Comparison of ENCODE assay signal across 12 mouse cellular contexts in genomic region chr19:53774641-53775350, GRCm38 (mm10).
DNase-seq lines count a peak whose midpoint lies in the region; ATAC-seq and TF ChIP-seq lines count a peak whose summit lies in the region.
"Had no signal": no experiment of that assay in that cellular context is flagged by ENCODE, and none has a peak within 500 bp of the region (broad histone marks: within the 10 kb centered on the region; RNA-seq: fewer than 3 reads in every experiment).

No protein-coding gene starts in this region.

- H3K27me3 ChIP-seq in heart, embryonic 13.5 days (replicated peaks): no peaks in the 10 kb centered on the region
- no peaks in the 10 kb centered on the region for H3K27me3 ChIP-seq in heart, embryonic 10.5 days (ENCODE audit: insufficient read depth, poor library complexity, severe bottlenecking)
- H3K27me3 ChIP-seq in midbrain, embryonic 13.5 days: peaks cover 18% of the 10 kb centered on the region; the same call in 1 of the 2 replicates
- H3K27me3 ChIP-seq in midbrain, embryonic 16.5 days (ENCODE audit: control insufficient read depth, insufficient read depth, low read depth, low read length): no peaks in the 10 kb centered on the region
- no peaks in the 10 kb centered on the region for H3K27me3 ChIP-seq in forebrain, embryonic 15.5 days
- H3K27me3 ChIP-seq in liver, postnatal 0 days (ENCODE audit: insufficient read depth, low read length): no peaks in the 10 kb centered on the region

- no peak overlapping the region for H3K4me3 ChIP-seq in heart, embryonic 13.5 days
- no peak overlapping the region for H3K4me3 ChIP-seq in heart, embryonic 10.5 days
- H3K4me3 ChIP-seq in midbrain, embryonic 13.5 days (replicated peaks): no peak overlapping the region
- no peak overlapping the region for H3K4me3 ChIP-seq in midbrain, embryonic 16.5 days (ENCODE audit: low read depth, low read length)
- no peak overlapping the region for H3K4me3 ChIP-seq in forebrain, embryonic 15.5 days
- H3K4me3 ChIP-seq in liver, postnatal 0 days (ENCODE audit: low read depth, low read length): no peak overlapping the region
- H3K4me3 ChIP-seq: myocyte had no signal

- TF ChIP-seq EP300 in liver, postnatal 0 days (IDR thresholded peaks at IDR 0.05; ENCODE audit: low read depth): no peak

- 50% methylated on average over 7 of the region's 7 CpGs for WGBS in heart, embryonic 13.5 days
- WGBS in heart, embryonic 10.5 days: 52% methylated on average over 7 of the region's 7 CpGs
- WGBS in midbrain, embryonic 13.5 days: 58% methylated on average over 7 of the region's 7 CpGs
- 54% methylated on average over 7 of the region's 7 CpGs for whole genome bisulfite sequencing in midbrain, embryonic 16.5 days
- WGBS in forebrain, embryonic 15.5 days: 40% methylated on average over 7 of the region's 7 CpGs
- 43% methylated on average over 7 of the region's 7 CpGs for WGBS in liver, postnatal 0 days (ENCODE audit: insufficient replicate concordance)

- no peak overlapping the region for H3K4me2 ChIP-seq in heart, embryonic 13.5 days
- H3K4me2 ChIP-seq in midbrain, embryonic 13.5 days (replicated peaks): no peak overlapping the region
- H3K4me2 ChIP-seq in midbrain, embryonic 16.5 days (ENCODE audit: low read length): no peak overlapping the region
- H3K4me2 ChIP-seq in forebrain, embryonic 15.5 days (replicated peaks): no peak overlapping the region
- H3K4me2 ChIP-seq in liver, postnatal 0 days (ENCODE audit: low read depth, low read length): no peak overlapping the region

- ATAC-seq in heart, embryonic 13.5 days (ENCODE audit: extremely low read depth, insufficient number of reproducible peaks, low FRiP score, low TSS enrichment): no peak
- peak; percentile 45 for ATAC-seq in midbrain, embryonic 13.5 days
- ATAC-seq in midbrain, embryonic 16.5 days: no peak
- ATAC-seq in forebrain, embryonic 15.5 days (replicated peaks): 0 out of 2 replicates have a peak, but pooled peaks have one; percentile 4
- no peak for ATAC-seq in liver, postnatal 0 days
- ATAC-seq: activated CD4-positive, CD25-positive, alpha-beta regulatory T cell, adult 4 months; CD4-positive, CD25-positive, alpha-beta regulatory T cell, adult 4 months had no signal

- H3K9me3 ChIP-seq in heart, embryonic 13.5 days: no peaks in the 10 kb centered on the region
- H3K9me3 ChIP-seq in heart, embryonic 10.5 days: no peaks in the 10 kb centered on the region
- no peaks in the 10 kb centered on the region for H3K9me3 ChIP-seq in midbrain, embryonic 13.5 days
- H3K9me3 ChIP-seq in midbrain, embryonic 16.5 days (replicated peaks; ENCODE audit: control insufficient read depth, low read length, poor library complexity, severe bottlenecking): no peaks in the 10 kb centered on the region
- no peaks in the 10 kb centered on the region for H3K9me3 ChIP-seq in forebrain, embryonic 15.5 days
- no peaks in the 10 kb centered on the region for H3K9me3 ChIP-seq in liver, postnatal 0 days (ENCODE audit: low read length)

- no peak overlapping the region for H3K9ac ChIP-seq in heart, embryonic 13.5 days
- no peak overlapping the region for H3K9ac ChIP-seq in midbrain, embryonic 13.5 days (replicated peaks)
- no peak overlapping the region for H3K9ac ChIP-seq in midbrain, embryonic 16.5 days (ENCODE audit: low read depth, low read length)
- no peak overlapping the region for H3K9ac ChIP-seq in forebrain, embryonic 15.5 days (replicated peaks)
- H3K9ac ChIP-seq in liver, postnatal 0 days (replicated peaks): peak overlapping the region; percentile 7; the same call in 1 of the 2 replicates

- DNase-seq in heart, embryonic 10.5 days (ENCODE audit: low spot score): no peak
- no peak for DNase-seq in liver, postnatal 0 days
- no peak for DNase-seq in layer of hippocampus, adult 9-11 months
- DNase-seq: cerebellum, adult 11-12 months; lung, adult 2 months had no signal

- no peak for TF ChIP-seq CTCF in liver, postnatal 0 days (IDR thresholded peaks at IDR 0.05; ENCODE audit: low read depth)

- H3K4me1 ChIP-seq in heart, embryonic 13.5 days: peaks cover 64% of the 10 kb centered on the region
- H3K4me1 ChIP-seq in heart, embryonic 10.5 days: peaks cover 53% of the 10 kb centered on the region
- 0 out of 2 replicates have a peak, but pooled peaks cover 8% of the 10 kb centered on the region for H3K4me1 ChIP-seq in midbrain, embryonic 13.5 days (replicated peaks)
- H3K4me1 ChIP-seq in midbrain, embryonic 16.5 days (ENCODE audit: control insufficient read depth, insufficient read depth, low read length): no peaks in the 10 kb centered on the region
- no peaks in the 10 kb centered on the region for H3K4me1 ChIP-seq in forebrain, embryonic 15.5 days
- peaks cover 12% of the 10 kb centered on the region for H3K4me1 ChIP-seq in liver, postnatal 0 days (ENCODE audit: insufficient read depth)

- H3K27ac ChIP-seq in heart, embryonic 13.5 days (replicated peaks): peak overlapping the region; percentile 53
- no peak overlapping the region for H3K27ac ChIP-seq in heart, embryonic 10.5 days
- H3K27ac ChIP-seq in midbrain, embryonic 13.5 days: no peak overlapping the region
- H3K27ac ChIP-seq in midbrain, embryonic 16.5 days (ENCODE audit: low read length): no peak overlapping the region
- H3K27ac ChIP-seq in forebrain, embryonic 15.5 days (replicated peaks): no peak overlapping the region
- H3K27ac ChIP-seq in liver, postnatal 0 days (ENCODE audit: low read depth): no peak overlapping the region

- peaks cover 8% of the 10 kb centered on the region; the same call in 1 of the 2 replicates for H3K36me3 ChIP-seq in heart, embryonic 13.5 days
- peaks cover 4% of the 10 kb centered on the region; the same call in 1 of the 2 replicates for H3K36me3 ChIP-seq in heart, embryonic 10.5 days
- no peaks in the 10 kb centered on the region for H3K36me3 ChIP-seq in midbrain, embryonic 13.5 days
- H3K36me3 ChIP-seq in midbrain, embryonic 16.5 days (ENCODE audit: control insufficient read depth, insufficient read depth, low read length): no peaks in the 10 kb centered on the region
- H3K36me3 ChIP-seq in forebrain, embryonic 15.5 days: no peaks in the 10 kb centered on the region
- H3K36me3 ChIP-seq in liver, postnatal 0 days (replicated peaks; ENCODE audit: insufficient read depth, low read length): no peaks in the 10 kb centered on the region

Comparison
In these comparisons a context has a peak if more than half of its experiments do, and no peak if none do; other contexts are left out.
1. ATAC-seq: peak in midbrain, embryonic 13.5 days (single experiment) and forebrain, embryonic 15.5 days (single experiment); none in heart, embryonic 13.5 days (single experiment), midbrain, embryonic 16.5 days (single experiment) and liver, postnatal 0 days (single experiment).